Mouse (Mus musculus) heart, embryonic 15.5 days (tissue): ENCODE data around the gene Bcl6. TPM values are rescaled to one million over a fixed set of nuclear protein-coding genes. Genes with fewer than 3 reads are reported as not detected.

Experiments
- ATAC-seq: fragments of 200-750 bp; cut with Nextera tagmentation; replicated peaks from 2 replicates; pipeline ENCODE4 v1.8.0; 2017; ENCODE audit warnings: low read depth, moderate TSS enrichment; ENCODE audit not compliant: insufficient number of reproducible peaks, insufficient read depth, low FRiP score
- H3K27ac ChIP-seq: fragments of 300-500 bp; sonication (generic); 2 replicates; pipeline ENCODE4 v1.5.1; 2015; ENCODE audit warnings: mild to moderate bottlenecking, inconsistent platforms
- H3K27me3 ChIP-seq: fragments of 300-500 bp; sonication (generic); 2 replicates; pipeline ENCODE4 v1.6.1; 2015; ENCODE audit warnings: inconsistent platforms
- H3K36me3 ChIP-seq: fragments of 300-500 bp; sonication (generic); 2 replicates; pipeline ENCODE4 v1.6.1; 2015; ENCODE audit warnings: mild to moderate bottlenecking, inconsistent platforms
- H3K4me1 ChIP-seq: fragments of 300-500 bp; sonication (generic); replicated peaks from 2 replicates; pipeline ENCODE4 v1.6.1; 2015; ENCODE audit warnings: inconsistent platforms
- H3K4me2 ChIP-seq: fragments of 300-500 bp; sonication (generic); 2 replicates; pipeline ENCODE4 v1.6.1; 2015; ENCODE audit warnings: inconsistent platforms, mild to moderate bottlenecking, moderate library complexity
- H3K4me3 ChIP-seq: fragments of 300-500 bp; sonication (generic); 2 replicates; pipeline ENCODE4 v1.5.1; 2015; ENCODE audit warnings: mild to moderate bottlenecking, inconsistent platforms
- H3K9ac ChIP-seq: fragments of 300-500 bp; sonication (generic); 2 replicates; pipeline ENCODE4 v1.6.1; 2015; ENCODE audit warnings: mild to moderate bottlenecking, inconsistent platforms
- H3K9me3 ChIP-seq: fragments of 300-500 bp; sonication (generic); replicated peaks from 2 replicates; pipeline ENCODE4 v1.6.1; 2016; ENCODE audit warnings: inconsistent platforms
- WGBS: fragments of 180-500 bp; shearing (Covaris S2); methylation state at CpG from one replicate; pipeline ENCODE4 v1.1.7; 2015; ENCODE audit warnings: mixed read lengths; 5-methylcytosine and 5-hydroxymethylcytosine counted together
- polyA plus RNA-seq: library from polyadenylated mRNA; unstranded; fragments of >200 nt; fragmentation: Nextera tagmentation; extraction: Ambion mirVana; gene quantifications from 2 replicates; pipeline ENCODE4 v1.2.1, GENCODE M21; 2015

Bcl6 gene
- polyA plus RNA-seq, 1 experiment from 2014 or later, result 0.66 TPM

DNA sequence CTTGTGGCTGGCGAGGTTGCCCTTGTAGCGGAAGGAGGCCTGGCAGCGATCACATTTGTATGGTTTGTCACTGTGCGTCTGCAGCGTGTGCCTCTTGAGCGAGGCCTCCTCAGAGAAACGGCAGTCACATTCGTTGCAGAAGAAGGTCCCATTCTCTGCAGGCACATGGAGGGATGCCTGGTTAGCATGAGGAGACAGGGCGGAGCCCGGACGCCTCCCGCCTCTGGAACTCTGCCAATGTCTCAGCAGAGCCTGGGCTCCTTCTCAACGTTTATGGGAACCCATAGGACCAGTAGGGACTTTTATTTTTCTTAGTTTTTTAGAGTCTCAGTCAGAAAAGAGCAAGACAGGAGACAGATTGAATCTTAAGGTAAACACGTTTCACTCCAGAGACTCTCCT, 18.7 kb downstream of the Bcl6 start:
- Histone ChIP-seq H3K4me2 (no peak overlapping the region), H3K4me3 (no peak overlapping the region), H3K9ac (no peak overlapping the region), H3K9me3 (no peaks in the 10 kb centered on the region), H3K36me3 (peaks cover 6% of the 10 kb centered on the region; the same call in 1 of the 2 replicates), H3K4me1 (peaks cover 23% of the 10 kb centered on the region), H3K27me3 (no peaks in the 10 kb centered on the region), H3K27ac (no peak overlapping the region)
- no peak for ATAC-seq
- 63% methylated on average over 14 of the region's 14 CpGs for WGBS

DNA sequence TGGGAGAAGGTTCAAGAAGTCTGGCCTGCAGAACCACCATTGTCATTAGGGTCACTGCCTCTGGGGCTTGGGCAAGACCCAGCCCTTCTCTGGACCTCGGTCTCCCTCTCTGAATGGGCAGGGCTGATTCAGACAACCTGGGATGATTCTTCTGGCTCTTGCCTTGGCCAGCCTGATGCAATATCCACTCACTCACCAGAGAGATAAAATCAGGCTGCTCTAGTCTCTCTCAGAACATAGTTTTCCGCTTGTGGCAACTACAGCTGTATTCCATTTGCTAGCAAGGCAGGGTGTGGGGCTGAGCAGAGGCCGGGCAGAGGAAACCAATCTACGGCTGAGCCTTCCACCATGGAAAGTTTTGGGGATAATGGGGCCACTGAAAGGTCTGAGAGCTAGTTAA, 19.8 kb downstream of the Bcl6 start:
- no peaks in the 10 kb centered on the region for H3K27me3 ChIP-seq
- ATAC-seq, result no peak
- 62% methylated on average over 4 of the region's 4 CpGs for WGBS
- no peaks in the 10 kb centered on the region for H3K9me3 ChIP-seq
- peaks cover 32% of the 10 kb centered on the region for H3K4me1 ChIP-seq
- H3K36me3 ChIP-seq, result peaks cover 6% of the 10 kb centered on the region; the same call in 1 of the 2 replicates
- no peak overlapping the region for H3K27ac ChIP-seq
- no peak overlapping the region for H3K9ac ChIP-seq
- no peak overlapping the region for H3K4me3 ChIP-seq
- H3K4me2 ChIP-seq, result no peak overlapping the region

DNA sequence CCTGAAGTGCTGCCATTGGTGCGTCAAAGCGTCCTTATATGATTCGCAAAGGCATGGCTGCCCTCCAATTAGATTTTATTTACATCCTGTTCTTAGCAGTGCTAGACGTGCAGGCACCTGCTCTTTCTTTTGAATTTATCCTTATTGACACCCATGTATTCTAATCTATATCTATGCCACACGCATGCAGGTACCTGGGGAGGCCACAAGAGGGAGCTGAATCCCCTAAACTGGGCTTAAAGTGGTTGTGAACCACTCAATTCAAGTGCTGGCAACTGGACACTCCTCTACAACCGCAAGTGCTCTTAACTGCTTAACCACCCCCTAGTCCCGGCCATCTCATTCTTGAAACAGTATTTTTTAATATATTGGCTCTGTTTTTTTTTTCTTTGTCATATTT, 21.4 kb downstream of the Bcl6 start:
- Histone ChIP-seq H3K4me3 (no peak overlapping the region), H3K4me1 (peaks cover 23% of the 10 kb centered on the region), H3K27me3 (no peaks in the 10 kb centered on the region), H3K9ac (no peak overlapping the region), H3K27ac (no peak overlapping the region), H3K4me2 (no peak overlapping the region), H3K36me3 (peaks cover 6% of the 10 kb centered on the region; the same call in 1 of the 2 replicates), H3K9me3 (no peaks in the 10 kb centered on the region)
- WGBS, result 82% methylated on average over 7 of the region's 7 CpGs
- no peak for ATAC-seq

DNA sequence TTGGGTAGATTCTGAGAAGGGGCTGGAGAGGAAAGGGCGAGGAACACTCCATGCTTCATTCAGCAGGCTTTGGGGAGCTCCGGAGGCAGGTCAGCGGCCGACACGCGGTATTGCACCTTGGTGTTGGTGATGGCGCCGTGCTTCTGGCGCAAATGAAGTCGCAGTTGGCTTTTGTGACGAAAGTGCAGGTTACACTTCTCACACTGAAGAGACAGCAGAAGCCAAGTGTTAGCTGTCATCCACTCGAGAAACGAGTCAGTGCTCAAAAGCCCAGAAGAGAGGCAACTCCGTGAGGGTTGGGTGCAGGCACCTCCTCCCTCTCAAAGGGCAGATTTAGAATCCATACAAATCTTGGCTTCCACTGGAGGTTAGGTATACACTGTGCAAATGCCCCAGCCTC, 22.6 kb downstream of the Bcl6 start:
- no peak overlapping the region for H3K9ac ChIP-seq
- no peak for ATAC-seq
- no peaks in the 10 kb centered on the region for H3K9me3 ChIP-seq
- WGBS, result 85% methylated on average over 14 of the region's 14 CpGs
- H3K4me3 ChIP-seq, result no peak overlapping the region
- no peak overlapping the region for H3K4me2 ChIP-seq
- no peaks in the 10 kb centered on the region for H3K27me3 ChIP-seq
- peaks cover 6% of the 10 kb centered on the region; the same call in 1 of the 2 replicates for H3K36me3 ChIP-seq
- no peak overlapping the region for H3K27ac ChIP-seq
- H3K4me1 ChIP-seq, result peaks cover 16% of the 10 kb centered on the region

DNA sequence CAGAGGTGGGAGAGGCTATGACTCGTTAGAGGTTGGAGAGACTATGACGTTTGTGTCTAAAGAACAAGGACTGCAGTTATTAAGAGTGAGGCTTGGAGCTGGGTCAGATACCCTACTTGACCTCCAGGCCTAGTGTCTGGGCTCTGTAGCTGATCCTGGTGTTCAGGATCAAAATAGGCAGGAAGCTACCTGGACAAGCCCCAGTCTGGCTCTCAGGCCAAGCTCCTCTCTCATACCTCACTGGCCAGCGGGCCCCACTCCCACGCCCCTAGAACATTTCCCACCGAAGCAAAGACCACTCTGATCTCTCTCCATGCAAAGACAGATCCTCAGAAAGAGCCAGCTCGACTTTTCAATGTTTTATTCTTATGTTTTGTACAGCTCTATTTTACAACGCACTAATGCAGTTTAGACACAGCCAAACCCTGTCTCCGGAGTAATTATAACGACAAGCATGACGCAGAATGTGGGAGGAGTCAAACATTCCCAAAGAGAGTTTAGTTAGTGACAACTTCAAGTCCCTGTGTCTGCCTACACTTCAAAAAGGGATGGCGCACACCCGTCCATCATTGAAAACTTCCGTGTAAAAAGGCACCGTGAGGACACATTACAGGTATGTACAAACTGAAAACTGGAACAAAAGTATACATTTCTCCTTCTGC, 23.8 kb downstream of the Bcl6 start:
- H3K4me3 ChIP-seq, result no peak overlapping the region
- H3K4me2 ChIP-seq, result no peak overlapping the region
- H3K9me3 ChIP-seq, result no peaks in the 10 kb centered on the region
- H3K36me3 ChIP-seq, result peaks cover 6% of the 10 kb centered on the region; the same call in 1 of the 2 replicates
- H3K9ac ChIP-seq, result no peak overlapping the region
- H3K27me3 ChIP-seq, result no peaks in the 10 kb centered on the region
- ATAC-seq, result no peak
- H3K27ac ChIP-seq, result no peak overlapping the region
- H3K4me1 ChIP-seq, result peaks cover 9% of the 10 kb centered on the region
- WGBS, result 74% methylated on average over 14 of the region's 14 CpGs

DNA sequence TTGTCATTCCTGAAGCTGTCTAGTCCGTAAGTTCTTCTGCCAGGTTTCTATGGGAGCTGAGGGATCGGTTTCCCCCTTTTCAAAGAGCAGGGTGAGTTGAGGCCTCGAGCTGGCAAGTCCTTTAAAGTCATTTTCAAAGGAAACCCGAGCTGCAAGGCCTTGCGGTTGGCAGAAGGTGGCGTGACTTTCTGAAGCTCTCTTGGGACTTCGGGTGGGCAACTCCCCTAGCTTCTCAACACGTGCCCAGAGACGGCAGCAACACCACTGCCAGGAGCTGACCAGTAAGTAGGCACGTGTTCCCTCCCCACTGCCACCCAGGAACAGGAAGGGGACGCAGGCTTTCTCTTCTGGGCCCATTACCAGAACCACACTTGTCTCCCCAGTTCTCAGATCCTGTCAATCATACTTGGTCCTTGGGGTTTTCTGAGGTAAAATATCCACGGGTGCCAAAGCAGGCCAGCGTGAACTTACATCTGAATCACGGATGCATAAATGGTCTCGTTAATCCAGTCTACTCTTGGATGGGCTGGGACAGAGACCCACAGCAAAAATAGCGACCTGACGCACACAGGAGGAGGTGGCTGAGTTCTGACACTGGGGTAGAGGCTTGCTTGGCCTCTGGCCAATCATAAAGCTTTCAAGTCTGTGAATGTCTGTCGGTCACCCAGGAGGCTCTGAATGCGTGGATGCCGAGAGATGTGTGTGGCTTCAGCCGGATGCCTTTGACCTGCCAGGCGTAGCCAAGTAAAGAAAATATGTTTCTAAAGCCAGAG, 24.6 kb downstream of the Bcl6 start:
- no peak for ATAC-seq
- Histone ChIP-seq H3K27me3 (no peaks in the 10 kb centered on the region), H3K9ac (no peak overlapping the region), H3K36me3 (peaks cover 6% of the 10 kb centered on the region; the same call in 1 of the 2 replicates), H3K4me1 (peaks cover 9% of the 10 kb centered on the region), H3K9me3 (no peaks in the 10 kb centered on the region), H3K4me2 (no peak overlapping the region), H3K4me3 (no peak overlapping the region), H3K27ac (no peak overlapping the region)
- 60% methylated on average over 22 of the region's 22 CpGs for WGBS

DNA sequence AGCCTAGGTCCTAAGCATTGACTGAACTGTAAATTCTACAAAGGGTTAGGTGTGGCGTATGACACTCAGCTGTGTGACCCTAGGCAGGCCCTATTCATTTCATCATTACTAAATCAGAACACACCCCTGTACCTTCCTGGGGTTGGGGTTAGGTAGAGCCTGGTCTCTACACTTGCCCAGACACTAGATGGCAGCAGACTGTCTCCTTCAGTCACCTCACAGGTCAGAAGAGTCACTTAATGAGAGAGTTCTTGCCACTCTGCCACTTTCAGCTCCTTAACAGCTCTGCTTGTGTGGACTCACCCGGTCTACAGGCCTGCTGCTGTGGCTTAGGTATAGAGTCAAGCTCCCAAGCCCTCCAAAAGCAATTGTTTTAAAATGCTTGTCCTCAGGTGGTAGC, 26.3 kb downstream of the Bcl6 start:
- WGBS, result 81% methylated on average over 2 of the region's 2 CpGs
- Histone ChIP-seq H3K27ac (no peak overlapping the region), H3K4me3 (no peak overlapping the region), H3K4me1 (peaks cover 9% of the 10 kb centered on the region), H3K36me3 (no peaks in the 10 kb centered on the region; the same call in 1 of the 2 replicates), H3K4me2 (no peak overlapping the region), H3K9me3 (no peaks in the 10 kb centered on the region), H3K9ac (no peak overlapping the region), H3K27me3 (no peaks in the 10 kb centered on the region)
- peak; percentile 35; the same call in 1 of the 2 replicates for ATAC-seq

DNA sequence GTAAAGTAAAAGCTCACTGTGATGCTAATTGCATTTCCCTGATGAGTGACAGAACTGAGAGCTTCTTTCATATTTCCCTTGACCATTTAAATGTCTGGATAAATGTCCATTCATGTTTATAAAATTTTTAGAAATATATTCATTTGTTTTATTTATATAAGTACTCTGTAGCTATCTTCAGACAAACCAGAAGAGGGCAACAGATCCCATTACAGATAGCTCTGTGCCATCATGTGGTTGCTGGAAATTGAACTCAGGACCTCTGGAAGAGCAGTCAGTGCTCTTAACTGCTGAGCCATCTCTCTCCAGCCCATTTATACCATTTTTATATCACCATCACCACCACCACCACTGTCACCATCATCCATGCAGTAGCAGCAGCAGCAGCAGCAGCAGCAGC, 29.7 kb downstream of the Bcl6 start:
- H3K9ac ChIP-seq, result no peak overlapping the region
- H3K4me3 ChIP-seq, result no peak overlapping the region
- ATAC-seq, result no peak
- H3K4me1 ChIP-seq, result peaks cover under 1% of the 10 kb centered on the region; the same call in 1 of the 2 replicates
- no peak overlapping the region for H3K4me2 ChIP-seq
- no peaks in the 10 kb centered on the region for H3K9me3 ChIP-seq
- no peaks in the 10 kb centered on the region for H3K36me3 ChIP-seq
- H3K27me3 ChIP-seq, result no peaks in the 10 kb centered on the region
- H3K27ac ChIP-seq, result no peak overlapping the region

DNA sequence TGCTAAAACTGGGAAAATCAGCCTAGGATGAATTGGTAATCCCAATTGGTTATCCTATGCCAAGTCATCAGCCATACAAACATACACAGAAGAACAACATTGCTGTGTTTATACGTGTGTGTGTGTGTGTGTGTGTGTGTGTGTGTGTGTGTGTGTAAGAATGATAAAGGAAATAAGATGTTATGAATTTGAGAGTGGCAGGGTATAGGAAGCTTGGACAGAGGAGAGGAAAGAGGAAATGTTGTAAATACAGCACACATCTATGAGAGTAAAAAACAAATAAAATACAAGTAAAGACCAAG, 34.7 kb downstream of the Bcl6 start:
- no peak overlapping the region for H3K27ac ChIP-seq
- ATAC-seq, result no peak

DNA sequence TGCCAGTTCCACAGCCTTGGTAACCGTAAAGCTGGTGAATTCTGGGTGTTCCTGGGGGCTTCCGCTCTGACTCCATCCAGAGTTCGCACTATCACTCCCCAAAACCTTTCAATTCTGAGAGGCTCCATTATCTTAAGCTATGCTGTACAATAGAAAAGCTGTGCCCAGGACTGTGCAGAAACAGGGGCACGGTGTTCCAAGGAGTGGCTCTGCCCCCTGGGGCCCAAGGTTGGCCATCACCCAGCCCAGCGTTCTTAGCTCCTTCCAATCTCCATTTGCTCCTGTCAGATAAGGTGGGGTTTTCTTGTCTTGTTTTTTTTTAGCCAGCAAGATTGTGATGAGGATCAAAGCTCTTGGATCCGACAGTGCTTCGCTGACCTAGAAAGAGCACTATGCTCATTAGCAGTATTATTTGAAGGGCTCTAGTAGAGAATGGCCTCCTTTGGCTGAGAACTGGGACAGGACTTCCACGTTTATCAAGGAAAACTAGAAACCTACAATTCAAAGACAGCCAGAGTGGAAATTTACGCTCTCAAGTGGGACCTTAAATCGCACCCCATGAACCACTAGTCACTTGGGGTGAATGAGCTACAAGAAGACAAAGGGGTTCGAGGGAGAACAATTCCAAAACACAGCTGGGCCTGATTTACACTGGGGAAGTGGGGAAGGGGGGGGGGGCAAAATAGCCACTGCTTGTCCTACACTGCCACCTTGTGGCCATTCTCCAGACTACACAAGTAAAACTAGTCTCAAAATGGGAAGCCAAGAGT, 35.3 kb downstream of the Bcl6 start:
- Histone ChIP-seq H3K4me1 (0 out of 2 replicates have a peak, but pooled peaks cover 3% of the 10 kb centered on the region), H3K9me3 (no peaks in the 10 kb centered on the region), H3K27me3 (no peaks in the 10 kb centered on the region), H3K36me3 (no peaks in the 10 kb centered on the region), H3K4me2 (no peak overlapping the region), H3K4me3 (no peak overlapping the region), H3K9ac (no peak overlapping the region), H3K27ac (no peak overlapping the region)
- WGBS, result 39% methylated on average over 11 of the region's 11 CpGs
- no peak for ATAC-seq

More for the DNA sequence above, 34.7 kb downstream of the Bcl6 start:
- Histone ChIP-seq H3K27me3 (no peaks in the 10 kb centered on the region), H3K36me3 (no peaks in the 10 kb centered on the region), H3K9me3 (no peaks in the 10 kb centered on the region), H3K4me3 (no peak overlapping the region), H3K4me2 (no peak overlapping the region), H3K4me1 (0 out of 2 replicates have a peak, but pooled peaks cover 3% of the 10 kb centered on the region), H3K9ac (no peak overlapping the region)
- WGBS, result 0% methylated on average over 1 of the region's 1 CpGs

DNA sequence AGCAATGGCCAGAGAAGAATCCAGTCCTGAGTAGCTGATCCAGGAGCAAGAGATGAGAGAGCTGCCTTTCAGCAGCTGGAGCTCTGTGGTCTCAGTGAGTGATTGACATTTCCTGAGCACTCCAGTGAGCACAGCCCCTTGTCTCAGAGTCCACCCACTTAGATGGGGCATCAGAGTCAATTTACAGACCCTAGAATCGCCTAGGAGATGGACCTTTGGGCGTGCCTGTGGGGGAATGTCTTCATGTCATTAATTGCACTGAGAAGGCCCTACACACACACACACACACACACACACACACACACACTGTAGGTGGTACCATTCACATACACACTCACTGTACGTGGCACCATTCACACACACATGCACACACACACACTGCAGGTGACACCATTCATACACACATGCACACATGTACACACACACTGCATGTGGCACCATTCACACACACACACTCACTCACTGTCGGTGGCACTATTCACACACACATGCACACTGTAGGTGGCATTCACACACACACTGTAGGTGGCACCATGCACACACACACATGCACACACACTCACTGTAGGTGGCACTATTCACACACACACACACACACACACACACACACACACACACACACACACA, 36.4 kb downstream of the Bcl6 start:
- H3K27me3 ChIP-seq, result no peaks in the 10 kb centered on the region
- H3K4me1 ChIP-seq, result 0 out of 2 replicates have a peak, but pooled peaks cover 3% of the 10 kb centered on the region
- 72% methylated on average over 4 of the region's 4 CpGs for WGBS
- no peak for ATAC-seq
- no peak overlapping the region for H3K9ac ChIP-seq
- H3K4me2 ChIP-seq, result no peak overlapping the region
- H3K36me3 ChIP-seq, result no peaks in the 10 kb centered on the region
- H3K9me3 ChIP-seq, result no peaks in the 10 kb centered on the region
- no peak overlapping the region for H3K27ac ChIP-seq
- H3K4me3 ChIP-seq, result no peak overlapping the region
